Mouse (Mus musculus) embryonic facial prominence, embryonic 13.5 days (tissue): ENCODE results near the gene Polr3a. TPM values are rescaled to one million over a fixed set of nuclear protein-coding genes. Genes with fewer than 3 reads are reported as not detected.
"Not testable (repeated sequence)": the region's sequence is repeated elsewhere in the genome, so short reads cannot be mapped to it uniquely, and the experiment has no call there.

Source experiments
- ATAC-seq: fragments of 200-750 bp; cut with Nextera tagmentation; 2 replicates; pipeline ENCODE4 v1.8.0; 2017; ENCODE audit warnings: low read depth; ENCODE audit not compliant: insufficient number of reproducible peaks, insufficient read depth, low FRiP score, low TSS enrichment
- H3K27ac ChIP-seq: fragments of 300-500 bp; sonication (generic); 2 replicates; pipeline ENCODE4 v1.5.1; 2015; ENCODE audit warnings: moderate library complexity, mild to moderate bottlenecking, inconsistent platforms
- H3K27me3 ChIP-seq: fragments of 300-500 bp; sonication (generic); 2 replicates; pipeline ENCODE4 v1.6.1; 2015; ENCODE audit warnings: mild to moderate bottlenecking, inconsistent platforms
- H3K36me3 ChIP-seq: fragments of 300-500 bp; sonication (generic); 2 replicates; pipeline ENCODE4 v1.6.1; 2015; ENCODE audit warnings: mild to moderate bottlenecking, inconsistent platforms
- H3K4me1 ChIP-seq: fragments of 300-500 bp; sonication (generic); 2 replicates; pipeline ENCODE4 v1.6.1; 2015; ENCODE audit warnings: inconsistent platforms
- H3K4me2 ChIP-seq: fragments of 300-500 bp; sonication (generic); 2 replicates; pipeline ENCODE4 v1.6.1; 2015; ENCODE audit warnings: moderate library complexity, mild to moderate bottlenecking, inconsistent platforms
- H3K4me3 ChIP-seq: fragments of 300-500 bp; sonication (generic); 2 replicates; pipeline ENCODE4 v1.5.1; 2015; ENCODE audit warnings: mild to moderate bottlenecking, inconsistent platforms
- H3K9ac ChIP-seq: fragments of 300-500 bp; sonication (generic); 2 replicates; pipeline ENCODE4 v1.6.1; 2015; ENCODE audit warnings: mild to moderate bottlenecking, inconsistent platforms
- H3K9me3 ChIP-seq: fragments of 300-500 bp; sonication (generic); 2 replicates; pipeline ENCODE4 v1.6.1; 2016; ENCODE audit warnings: inconsistent platforms
- WGBS: fragments of 180-500 bp; shearing (Covaris S2); methylation state at CpG from one replicate; pipeline ENCODE4 v1.1.7; 2015; ENCODE audit warnings: mixed read lengths; 5-methylcytosine and 5-hydroxymethylcytosine counted together
- polyA plus RNA-seq: library from polyadenylated mRNA; unstranded; fragments of >200 nt; fragmentation: Nextera tagmentation; extraction: Ambion mirVana; gene quantifications from 2 replicates; pipeline ENCODE4 v1.2.1, GENCODE M21; 2015

Polr3a gene
- polyA plus RNA-seq, 1 experiment from 2014 or later, result 24.3 TPM

GRCm38 (mm10) chr14:24491266-24491981, 4.6 kb upstream of the Polr3a start:
- 2% methylated on average over 11 of the region's 11 CpGs for WGBS
- Histone ChIP-seq H3K36me3 (peaks cover 44% of the 10 kb centered on the region), H3K4me1 (peaks cover 34% of the 10 kb centered on the region), H3K4me3 (peak overlapping the region; percentile 94), H3K9ac (peak overlapping the region; percentile 99), H3K27me3 (no peaks in the 10 kb centered on the region), H3K27ac (peak overlapping the region; percentile 90), H3K9me3 (no peaks in the 10 kb centered on the region), H3K4me2 (peak overlapping the region; percentile 82)
- no peak for ATAC-seq

- H3K27me3 ChIP-seq, result no peaks in the 10 kb centered on the region
- peak overlapping the region; percentile 90 for H3K27ac ChIP-seq
- peaks cover 37% of the 10 kb centered on the region for H3K36me3 ChIP-seq
- peak overlapping the region; percentile 94 for H3K4me3 ChIP-seq
- peak overlapping the region; percentile 99 for H3K9ac ChIP-seq
- ATAC-seq, result peak; percentile 93
- peak overlapping the region; percentile 82 for H3K4me2 ChIP-seq
- H3K4me1 ChIP-seq, result peaks cover 40% of the 10 kb centered on the region
- under 1% methylated on average over 64 of the region's 64 CpGs for WGBS
- no peaks in the 10 kb centered on the region for H3K9me3 ChIP-seq
Observed at GRCm38 (mm10) chr14:24490468-24491265, 3.8 kb upstream of the Polr3a start.

GRCm38 (mm10) chr14:24489772-24490171, 2.9 kb upstream of the Polr3a start:
- 88% methylated on average over 7 of the region's 7 CpGs for WGBS
- H3K9ac ChIP-seq, ATAC-seq: not testable (repeated sequence)

DNA sequence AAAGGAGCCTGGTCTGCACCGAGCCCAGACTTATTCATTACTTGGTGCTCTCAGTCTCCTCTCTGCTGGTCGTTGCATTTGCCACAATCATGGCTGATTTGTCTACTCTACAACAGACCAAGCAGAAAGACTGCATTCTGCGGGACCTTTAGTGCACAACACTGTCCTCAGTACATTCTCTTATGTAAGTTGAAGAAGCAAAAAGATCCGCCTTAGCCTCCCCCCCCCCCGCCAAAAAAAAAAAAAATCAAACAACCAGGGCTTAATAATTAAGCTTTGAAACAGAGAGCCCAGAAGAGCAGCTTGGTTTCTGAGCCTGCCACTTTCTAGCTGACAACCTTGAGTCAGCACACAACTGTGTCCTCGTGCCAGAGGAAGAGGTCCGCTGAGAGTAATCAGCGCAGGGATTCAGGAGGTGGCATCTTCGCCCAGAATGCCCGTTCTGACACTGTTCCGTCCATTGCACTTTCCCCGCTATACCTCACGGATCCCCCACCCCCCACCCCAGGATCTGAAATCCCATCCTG, 554 bp downstream of the Polr3a start:
- Histone ChIP-seq H3K4me3 (peak overlapping the region; percentile 86), H3K27ac (no peak overlapping the region), H3K36me3 (peaks cover 30% of the 10 kb centered on the region), H3K4me1 (peaks cover 10% of the 10 kb centered on the region), H3K9ac (peak overlapping the region; percentile 88), H3K9me3 (no peaks in the 10 kb centered on the region), H3K27me3 (no peaks in the 10 kb centered on the region), H3K4me2 (peak overlapping the region; percentile 65)
- 6% methylated on average over 13 of the region's 13 CpGs for WGBS
- no peak for ATAC-seq

More at GRCm38 (mm10) chr14:24489772-24490171, 2.9 kb upstream of the Polr3a start:
- H3K27me3 ChIP-seq, H3K4me2 ChIP-seq, H3K27ac ChIP-seq, H3K9me3 ChIP-seq, H3K4me3 ChIP-seq: not testable (repeated sequence)
- Histone ChIP-seq H3K4me1 (peaks cover 44% of the 10 kb centered on the region), H3K36me3 (peaks cover 28% of the 10 kb centered on the region)

- no peaks in the 10 kb centered on the region for H3K4me1 ChIP-seq
- WGBS, result 91% methylated on average over 6 of the region's 6 CpGs
- no peak for ATAC-seq
- H3K9me3 ChIP-seq, result no peaks in the 10 kb centered on the region
- H3K4me3 ChIP-seq, result no peak overlapping the region
- no peak overlapping the region for H3K4me2 ChIP-seq
- H3K27ac ChIP-seq, result no peak overlapping the region
- H3K27me3 ChIP-seq, result no peaks in the 10 kb centered on the region
- no peak overlapping the region for H3K9ac ChIP-seq
- peaks cover 97% of the 10 kb centered on the region for H3K36me3 ChIP-seq
Observed at GRCm38 (mm10) chr14:24468806-24469205, 18.1 kb downstream of the Polr3a start.

GRCm38 (mm10) chr14:24458191-24458590, 28.7 kb downstream of the Polr3a start:
- Histone ChIP-seq H3K9ac (no peak overlapping the region), H3K4me2 (no peak overlapping the region), H3K4me1 (no peaks in the 10 kb centered on the region), H3K27ac (no peak overlapping the region), H3K9me3 (no peaks in the 10 kb centered on the region), H3K27me3 (no peaks in the 10 kb centered on the region), H3K36me3 (peaks cover 100% of the 10 kb centered on the region), H3K4me3 (no peak overlapping the region)
- 84% methylated on average over 3 of the region's 3 CpGs for WGBS
- ATAC-seq, result no peak

- H3K27ac ChIP-seq, H3K4me3 ChIP-seq, H3K27me3 ChIP-seq, H3K9ac ChIP-seq, ATAC-seq, H3K4me1 ChIP-seq, H3K4me2 ChIP-seq, H3K9me3 ChIP-seq: not testable (repeated sequence)
- WGBS, result 86% methylated on average over 4 of the region's 4 CpGs
- H3K36me3 ChIP-seq, result peaks cover 23% of the 10 kb centered on the region
Observed at GRCm38 (mm10) chr14:24443529-24443928, 43.3 kb downstream of the Polr3a start.

Other genes starting within 250 kb of the Polr3a start
- 27.3 and 34.2 TPM in 2 replicates for gene Dlg5, start 241.1 kb downstream of the Polr3a start, polyA plus RNA-seq
- gene E330034G19Rik, start 193.8 kb downstream of the Polr3a start, polyA plus RNA-seq, result not detected in 2 replicates
- 1,123 and 1,186 TPM in 2 replicates for gene Rps24, start 67 bp upstream of the Polr3a start, polyA plus RNA-seq